Mouse (Mus musculus) MEL (cell line): ENCODE data around the gene Plpp2. TPM values are rescaled to one million over a fixed set of nuclear protein-coding genes. Genes with fewer than 3 reads are reported as not detected.

ENCODE experiments used
- DNase-seq: peaks from one replicate; pipeline ENCODE4 v3.0.0; 2011; ENCODE audit warnings: low read depth, low spot score
- H3K27ac ChIP-seq: 2 replicates; pipeline ENCODE4 v1.5.1; 2012; ENCODE audit warnings: low read depth, mild to moderate bottlenecking, control low read depth, low read length, moderate library complexity; ENCODE audit not compliant: control insufficient read depth
- H3K27me3 ChIP-seq, 2 experiments: fragments of 150-350 bp in 1 of 2; sonication (generic) in 1 of 2; 2 replicates each; pipeline ENCODE4 v1.6.1; 2012; ENCODE audit warnings: low read length in 2 of 2, mild to moderate bottlenecking in 2 of 2, improper control_type of control experiment in 1 of 2, moderate library complexity in 1 of 2; ENCODE audit not compliant: insufficient read depth in 2 of 2, control insufficient read depth in 1 of 2
- H3K36me3 ChIP-seq, 2 experiments: 2 replicates each; pipeline ENCODE4 v1.6.1; 2012 to 2014; ENCODE audit warnings: low read length in 2 of 2, improper control_type of control experiment in 1 of 2, inconsistent platforms in 1 of 2, mild to moderate bottlenecking in 1 of 2; ENCODE audit not compliant: insufficient read depth in 2 of 2, control insufficient read depth in 1 of 2
- H3K4me1 ChIP-seq, 2 experiments: fragments of 150-350 bp in 1 of 2; sonication (generic) in 1 of 2; 2 replicates each; pipeline ENCODE4 v1.6.1; 2012; ENCODE audit warnings: low read length in 2 of 2, improper control_type of control experiment in 1 of 2, mild to moderate bottlenecking in 1 of 2; ENCODE audit not compliant: insufficient read depth in 2 of 2, control insufficient read depth in 1 of 2
- H3K4me3 ChIP-seq, 2 experiments: fragments of 150-350 bp in 1 of 2; sonication (generic) in 1 of 2; 2 replicates each; pipeline ENCODE4 v1.5.1; 2012; ENCODE audit warnings: low read depth in 2 of 2, low read length in 2 of 2, mild to moderate bottlenecking in 2 of 2, moderate library complexity in 2 of 2, control low read depth in 1 of 2, improper control_type of control experiment in 1 of 2; ENCODE audit not compliant: control insufficient read depth in 1 of 2, insufficient read depth in 1 of 2
- H3K79me2 ChIP-seq: 2 replicates; pipeline ENCODE4 v1.6.1; 2012; ENCODE audit warnings: mild to moderate bottlenecking, low read length, moderate library complexity; ENCODE audit not compliant: control insufficient read depth, poor library complexity, insufficient read depth
- H3K9ac ChIP-seq: 2 replicates; pipeline ENCODE4 v1.6.1; 2012; ENCODE audit warnings: low read depth, mild to moderate bottlenecking, control low read depth, low read length, moderate library complexity; ENCODE audit not compliant: control insufficient read depth, poor library complexity, severe bottlenecking
- H3K9me3 ChIP-seq: fragments of 150-350 bp; sonication (generic); replicated peaks from 2 replicates; pipeline ENCODE4 v1.6.1; 2012; ENCODE audit warnings: mild to moderate bottlenecking, low read length, improper control_type of control experiment, moderate library complexity; ENCODE audit not compliant: insufficient read depth
- BHLHE40 ChIP-seq: IDR thresholded peaks from 2 replicates; pipeline ENCODE4 v1.6.1; 2012; ENCODE audit warnings: low read depth, mild to moderate bottlenecking, inconsistent platforms, low read length, improper control_type of control experiment, borderline replicate concordance
- CHD1 ChIP-seq: IDR thresholded peaks from 2 replicates; pipeline ENCODE4 v1.6.1; 2012; ENCODE audit warnings: low read depth, mild to moderate bottlenecking, inconsistent platforms, low read length, improper control_type of control experiment
- CHD2 ChIP-seq: IDR thresholded peaks from 2 replicates; pipeline ENCODE4 v1.6.1; 2011; ENCODE audit warnings: low read length, improper control_type of control experiment
- E2F4 ChIP-seq: IDR thresholded peaks from 2 replicates; pipeline ENCODE4 v1.6.1; 2011; ENCODE audit warnings: low read depth, low read length, improper control_type of control experiment, borderline replicate concordance
- EP300 ChIP-seq, 2 experiments: IDR thresholded peaks; 2 replicates each; pipeline ENCODE4 v1.6.1; 2011; ENCODE audit warnings: improper control_type of control experiment in 2 of 2, low read length in 2 of 2, low read depth in 1 of 2, mild to moderate bottlenecking in 1 of 2
- ETS1 ChIP-seq: IDR thresholded peaks from 2 replicates; pipeline ENCODE4 v1.6.1; 2012; ENCODE audit warnings: low read depth, mild to moderate bottlenecking, inconsistent platforms, low read length, improper control_type of control experiment, moderate library complexity
- GABPA ChIP-seq: IDR thresholded peaks from 2 replicates; pipeline ENCODE4 v1.6.1; 2012; ENCODE audit warnings: low read depth, mild to moderate bottlenecking, inconsistent platforms, low read length, improper control_type of control experiment, moderate library complexity
- GATA1 ChIP-seq: IDR thresholded peaks from 2 replicates; pipeline ENCODE4 v1.6.1; 2011; ENCODE audit warnings: low read depth, low read length, improper control_type of control experiment
- JUND ChIP-seq: IDR thresholded peaks from 2 replicates; pipeline ENCODE4 v1.6.1; 2011; ENCODE audit warnings: low read depth, mild to moderate bottlenecking, improper control_type of control experiment, low read length
- KAT2A ChIP-seq: conservative IDR thresholded peaks from 2 replicates; pipeline ENCODE4 v1.6.1; 2012; ENCODE audit warnings: low read depth, low read length, improper control_type of control experiment, inconsistent platforms
- MAX ChIP-seq: IDR thresholded peaks from 2 replicates; pipeline ENCODE4 v1.6.1; 2011; ENCODE audit warnings: low read length, improper control_type of control experiment
- MAZ ChIP-seq: IDR thresholded peaks from 2 replicates; pipeline ENCODE4 v1.6.1; 2012; ENCODE audit warnings: low read depth, mild to moderate bottlenecking, inconsistent platforms, low read length, improper control_type of control experiment
- MEF2A ChIP-seq: IDR thresholded peaks from 2 replicates; pipeline ENCODE4 v1.6.1; 2014; ENCODE audit warnings: low read depth, mild to moderate bottlenecking, inconsistent platforms, low read length, improper control_type of control experiment; ENCODE audit not compliant: poor library complexity, insufficient replicate concordance, severe bottlenecking; ENCODE audit errors: extremely low read depth
- MYC ChIP-seq: IDR thresholded peaks from 2 replicates; pipeline ENCODE4 v1.6.1; 2011; ENCODE audit warnings: low read depth, mild to moderate bottlenecking, low read length, improper control_type of control experiment, moderate library complexity
- NELFE ChIP-seq: IDR thresholded peaks from 2 replicates; pipeline ENCODE4 v1.6.1; 2011; ENCODE audit warnings: low read depth, low read length, improper control_type of control experiment
- POLR2A ChIP-seq, 2 experiments: IDR thresholded peaks; 2 replicates each; pipeline ENCODE4 v1.6.1; 2011 to 2012; ENCODE audit warnings: low read length in 2 of 2, mild to moderate bottlenecking in 2 of 2, control low read depth in 1 of 2, improper control_type of control experiment in 1 of 2, low read depth in 1 of 2, moderate library complexity in 1 of 2; ENCODE audit not compliant: control insufficient read depth in 1 of 2, insufficient read depth in 1 of 2, poor library complexity in 1 of 2
- RCOR1 ChIP-seq: IDR thresholded peaks from 2 replicates; pipeline ENCODE4 v1.6.1; 2012; ENCODE audit warnings: low read depth, mild to moderate bottlenecking, inconsistent platforms, low read length, improper control_type of control experiment
- TAL1 ChIP-seq: IDR thresholded peaks from 2 replicates; pipeline ENCODE4 v1.6.1; 2012; ENCODE audit warnings: mild to moderate bottlenecking, inconsistent platforms, low read length, moderate library complexity, mixed read lengths
- TBP ChIP-seq: IDR thresholded peaks from 2 replicates; pipeline ENCODE4 v1.8.0; 2011; ENCODE audit warnings: low read depth, low read length, improper control_type of control experiment
- TCF12 ChIP-seq: IDR thresholded peaks from 2 replicates; pipeline ENCODE4 v1.6.1; 2014; ENCODE audit warnings: low read depth, mild to moderate bottlenecking, inconsistent platforms, low read length, improper control_type of control experiment, moderate library complexity
- ZMIZ1 ChIP-seq: IDR thresholded peaks from 2 replicates; pipeline ENCODE4 v1.6.1; 2012; ENCODE audit warnings: low read depth, mild to moderate bottlenecking, inconsistent platforms, low read length, improper control_type of control experiment, moderate library complexity
- polyA plus RNA-seq, 2 experiments: library from polyadenylated mRNA; stranded (reverse) in 1 of 2; unstranded in 1 of 2; fragments of >175 nt in 1 of 2; fragments of >200 nt in 1 of 2; gene quantifications; 2 replicates each; pipeline versions ENCODE4 v1.2.1 to v1.2.4; 2012; ENCODE audit warnings: low replicate concordance in 2 of 2, low read depth in 1 of 2; ENCODE audit not compliant: insufficient read length in 2 of 2, insufficient read depth in 1 of 2, missing spikeins in 1 of 2
- total RNA-seq: library from RNA; depleted of rRNA; stranded (reverse); fragments of 300-350 nt; gene quantifications from 2 replicates; pipeline ENCODE4 v1.2.3, GENCODE M21; 2012

Plpp2 gene
- total and polyA plus RNA-seq, 3 experiments: 26.0 to 32.8 TPM; not detected in 1

DNA sequence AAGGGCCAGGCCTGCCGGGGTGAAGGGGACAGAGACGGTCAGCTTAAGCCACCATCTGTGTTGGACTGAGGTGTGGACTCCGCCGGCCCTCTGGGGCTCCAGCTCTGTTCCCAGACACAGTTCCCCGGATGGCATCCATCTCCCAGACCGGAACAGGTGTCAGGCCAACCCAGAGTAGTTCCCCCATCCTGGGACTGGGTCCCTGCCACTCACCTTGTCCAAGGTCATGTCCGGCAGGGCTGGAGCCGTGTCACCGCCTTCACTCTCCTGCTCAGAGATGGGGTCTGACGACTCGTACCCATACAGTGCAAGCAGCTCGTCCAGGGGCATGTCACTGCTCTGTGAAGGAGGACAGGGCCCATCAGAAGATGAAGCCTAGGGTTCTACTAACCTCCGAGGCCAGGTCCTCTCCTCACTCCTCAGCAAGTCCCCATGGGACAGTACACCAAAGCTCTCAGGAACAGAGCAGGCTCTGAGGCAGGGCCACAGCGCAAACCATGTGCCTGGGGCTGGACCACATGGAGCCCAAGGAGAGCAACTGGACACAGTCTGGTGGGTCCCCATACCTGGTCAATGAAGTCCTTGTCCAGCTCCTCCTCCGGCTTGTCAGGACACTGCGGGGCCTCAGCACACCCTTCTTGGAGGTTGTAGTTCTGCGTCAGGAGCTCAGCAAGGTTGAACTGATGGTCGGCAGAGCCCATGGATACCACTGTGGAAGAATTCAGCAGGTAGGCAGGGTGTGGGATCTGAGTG is 15.6 kb upstream of the Plpp2 start:
- TF ChIP-seq MYC (no peak), POLR2A (IDR thresholded peaks at IDR 0.05; ENCODE audit: control insufficient read depth in 1 of 2, insufficient read depth in 1 of 2, low read depth in 1 of 2, low read length in 2 of 2, poor library complexity in 1 of 2) (no peak), NELFE (no peak), CHD2 (no peak), MAZ (no peak), GATA1 (no peak), CHD1 (no peak), BHLHE40 (no peak), TBP (no peak), MAX (no peak), GABPA (no peak), TCF12 (no peak), EP300 (IDR thresholded peaks at IDR 0.05; ENCODE audit: low read depth in 1 of 2, low read length in 2 of 2) (no peak), TAL1 (no peak), ETS1 (no peak), RCOR1 (no peak)
- DNase-seq: no peak

DNA sequence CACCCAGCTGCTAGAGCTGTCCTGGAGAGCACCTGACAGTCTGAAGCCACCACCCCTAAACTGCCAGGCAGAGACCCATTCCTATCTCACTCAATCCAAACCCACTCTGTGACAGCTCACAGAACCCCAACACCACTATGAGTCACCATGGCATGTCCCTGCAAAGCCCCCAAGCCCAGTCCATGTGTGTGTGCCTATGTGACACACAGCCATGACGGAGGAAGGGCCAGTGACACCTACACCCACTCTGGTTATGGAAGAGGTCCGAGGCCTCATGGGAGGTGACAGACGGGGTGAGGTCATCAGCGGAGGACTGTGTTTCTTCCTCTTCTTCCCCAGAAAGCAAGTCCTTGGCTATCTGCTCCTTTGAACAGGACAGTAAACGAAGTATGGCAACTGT is 14.9 kb upstream of the Plpp2 start:
- Histone ChIP-seq H3K9ac (no peak overlapping the region), H3K79me2 (peaks cover 13% of the 10 kb centered on the region), H3K27me3 (no peaks in the 10 kb centered on the region), H3K36me3 (peaks cover 0 to under 1% of the 10 kb centered on the region in 2 experiments; a peak in 2 of 4 replicates), H3K9me3 (no peaks in the 10 kb centered on the region), H3K27ac (no peak overlapping the region), H3K4me3 (no peak overlapping the region), H3K4me1 (0 out of 4 replicates have a peak, but pooled peaks cover 0 to under 1% of the 10 kb centered on the region in 2 experiments)
- DNase-seq: no peak
- TF ChIP-seq MYC (no peak), ETS1 (no peak), E2F4 (no peak), MEF2A (no peak), JUND (no peak), ZMIZ1 (no peak), KAT2A (no peak)
- TF ChIP-seq, all 39 proteins: peak for 0

More for the DNA sequence above, 15.6 kb upstream of the Plpp2 start:
- Histone ChIP-seq H3K27me3 (no peaks in the 10 kb centered on the region), H3K4me3 (no peak overlapping the region), H3K27ac (no peak overlapping the region), H3K4me1 (peaks cover 0 to 7% of the 10 kb centered on the region in 2 experiments; a peak in 1 of 4 replicates), H3K36me3 (peaks cover 0 to 2% of the 10 kb centered on the region in 2 experiments; a peak in 2 of 4 replicates), H3K9ac (no peak overlapping the region), H3K9me3 (no peaks in the 10 kb centered on the region), H3K79me2 (peaks cover 19% of the 10 kb centered on the region)
